Mouse (Mus musculus) gastrocnemius, adult 8-10 months (tissue): ENCODE data around the gene Map3k20. TPM values are rescaled to one million over a fixed set of nuclear protein-coding genes. Genes with fewer than 3 reads are reported as not detected.

Source experiments
- DNase-seq, 2 experiments: peaks; one replicate each; pipeline ENCODE4 v3.0.0; 2022; ENCODE audit warnings: low spot score in 2 of 2
- total RNA-seq, 4 experiments: library from RNA; stranded (reverse); gene quantifications; 2 replicates each; pipeline ENCODE4 v1.2.4; 2022

Gene Map3k20
- total RNA-seq, 4 experiments from 2014 or later = 348 to 422 (median 393) TPM

DNA sequence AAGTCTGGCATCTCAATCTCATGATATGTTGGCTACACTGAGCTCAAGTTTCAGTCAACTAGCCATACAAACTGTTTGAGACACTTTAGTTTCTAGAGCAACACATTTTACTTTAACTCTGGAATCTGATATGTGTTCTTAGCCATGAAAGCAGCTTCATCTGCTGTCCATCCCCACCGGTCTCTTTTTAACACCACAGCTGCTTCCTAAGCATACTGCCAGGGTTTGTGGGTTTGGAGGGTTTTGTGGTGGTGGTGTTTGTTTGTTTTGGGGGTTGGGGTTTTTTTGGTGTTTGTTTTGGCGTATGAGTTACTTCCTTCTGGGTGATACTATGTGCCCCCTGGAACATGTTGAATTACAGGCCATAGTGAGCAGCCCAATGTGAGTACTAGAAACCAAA is 35.2 kb downstream of the Map3k20 start:
- DNase-seq = no peak

DNA sequence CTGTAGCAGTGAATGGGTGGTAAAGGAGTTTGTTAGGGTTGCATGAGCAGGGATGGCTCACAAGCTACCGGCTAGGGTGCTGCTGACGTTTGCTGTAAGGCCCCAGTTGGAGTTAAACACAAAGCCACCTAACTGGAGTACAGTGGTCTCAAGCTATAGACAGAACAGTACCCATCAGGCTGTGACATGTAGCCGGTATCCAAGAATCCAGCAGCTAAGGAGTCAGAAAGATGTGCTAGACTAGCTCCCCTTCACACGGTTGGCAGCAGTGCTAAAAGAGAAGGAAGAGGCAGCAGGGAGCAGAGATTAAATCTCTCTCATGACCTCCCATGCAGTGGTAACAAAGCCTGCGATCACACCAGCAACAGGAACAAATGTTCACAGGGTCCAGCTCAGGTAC is 36.2 kb downstream of the Map3k20 start:
- no peak for DNase-seq

DNA sequence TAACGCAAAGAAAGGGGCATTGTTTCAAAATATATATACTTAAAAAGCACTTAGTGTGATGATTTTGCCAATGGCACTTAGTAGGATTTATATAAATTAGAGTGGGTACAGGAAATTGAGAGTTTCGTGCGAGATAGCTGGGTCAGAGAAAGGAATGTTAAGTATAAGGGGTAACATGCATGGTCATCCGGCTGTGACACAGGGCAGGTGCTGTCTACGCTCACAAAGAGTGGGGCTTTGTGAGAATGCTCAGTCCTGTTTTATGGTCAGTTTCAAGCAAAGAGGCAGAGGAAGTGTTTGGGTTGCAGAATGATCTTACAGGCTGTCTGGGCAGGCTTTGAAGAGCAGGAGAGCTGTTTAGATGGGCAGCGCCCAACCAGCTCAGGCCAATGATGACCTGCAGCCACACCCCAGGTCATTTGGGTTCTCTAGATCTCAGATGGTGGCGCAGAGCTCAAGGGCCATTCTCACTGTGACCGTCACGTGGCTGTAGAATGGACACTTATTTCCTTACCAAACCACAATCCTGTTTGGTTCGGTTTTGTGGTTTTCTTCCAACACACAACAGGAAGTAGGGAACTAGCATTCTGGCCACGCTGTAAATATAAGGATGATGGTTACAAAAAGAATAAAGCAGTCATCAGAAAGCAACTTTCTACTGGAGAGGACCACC is 37.4 kb downstream of the Map3k20 start:
- no peak for DNase-seq

DNA sequence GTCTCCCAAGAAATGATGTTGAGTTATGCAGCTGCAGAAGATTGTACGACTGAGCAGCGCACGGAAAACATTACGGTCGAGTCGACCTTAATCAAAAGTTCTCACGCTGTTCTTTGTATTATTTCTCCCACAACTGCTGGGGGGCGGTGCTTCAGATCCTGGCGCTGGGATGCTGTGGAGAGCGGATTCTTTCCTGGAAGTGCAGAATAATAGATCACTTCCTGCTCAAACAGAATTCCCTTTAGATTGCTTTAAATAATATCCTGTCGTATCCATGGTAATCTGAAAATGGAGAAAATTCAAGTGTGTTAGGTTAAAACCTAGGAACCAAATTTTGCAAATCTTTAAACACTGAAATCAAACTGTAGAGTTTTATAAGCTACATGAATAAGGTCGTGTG is 39.0 kb downstream of the Map3k20 start:
- no peak for DNase-seq

DNA sequence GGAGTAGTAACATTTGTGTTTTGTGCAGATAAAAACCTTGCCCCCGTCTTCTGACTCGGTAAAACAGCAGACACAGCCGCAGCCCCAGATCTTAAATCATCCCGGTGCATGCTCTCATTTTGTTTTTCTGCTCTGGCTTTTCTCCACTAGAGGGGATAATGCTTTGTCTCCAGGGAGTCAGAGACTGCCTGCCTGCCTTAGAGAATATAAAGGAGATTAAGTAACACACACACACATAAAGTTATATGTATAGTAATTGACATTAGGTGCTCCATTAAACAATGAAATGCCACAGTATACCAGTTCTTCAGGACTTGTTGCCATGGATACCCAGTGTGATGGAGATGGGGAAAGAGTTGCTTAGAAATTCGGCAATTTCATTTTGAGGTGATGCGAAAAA is 41.1 kb downstream of the Map3k20 start:
- no peak for DNase-seq

DNA sequence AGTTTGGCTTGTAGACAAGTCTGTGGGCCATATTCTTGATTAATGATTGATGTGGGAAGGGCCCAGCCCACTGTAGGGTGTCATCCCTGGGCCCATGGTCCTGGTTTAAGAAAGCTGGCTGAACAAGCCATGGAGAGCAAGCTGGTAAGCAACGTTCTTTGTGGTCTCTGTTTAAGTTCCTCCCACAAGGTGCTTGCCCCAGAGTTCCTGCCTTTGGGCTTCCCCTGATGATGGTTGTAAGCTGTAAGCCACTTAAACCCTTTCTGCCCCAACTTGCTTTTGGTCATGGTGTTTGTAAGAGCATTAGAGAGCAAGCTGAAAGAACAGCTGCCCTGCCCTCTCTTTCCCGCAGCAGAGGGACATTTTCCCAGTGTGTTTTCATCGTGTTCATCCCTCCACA is 43.0 kb downstream of the Map3k20 start:
- no peak for DNase-seq

DNA sequence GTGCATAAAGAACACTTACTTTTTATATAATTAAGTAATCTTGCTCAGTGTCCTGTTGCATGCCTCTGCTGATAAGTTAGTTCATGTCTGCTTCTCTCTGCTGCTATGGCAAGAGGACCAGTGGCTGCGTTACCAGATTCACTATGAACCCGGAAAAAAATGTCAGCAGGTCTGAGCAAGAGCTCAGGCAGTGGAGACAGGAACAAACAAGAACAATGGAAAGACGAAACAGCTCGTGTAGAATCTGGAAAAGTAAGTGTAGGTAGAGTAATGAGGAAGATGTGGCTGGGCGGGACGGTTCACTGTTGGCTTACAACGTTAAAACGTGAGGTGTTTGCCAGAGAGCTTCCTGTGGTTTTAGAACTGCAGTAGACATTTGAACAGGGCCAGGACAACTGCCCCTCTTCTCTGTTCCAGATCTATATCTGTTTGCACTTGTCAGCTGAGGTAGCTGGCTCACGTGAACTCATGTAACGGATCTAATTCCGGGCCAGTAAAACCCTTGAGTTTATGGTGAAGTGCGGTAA is 45.6 kb downstream of the Map3k20 start:
- DNase-seq = no peak

DNA sequence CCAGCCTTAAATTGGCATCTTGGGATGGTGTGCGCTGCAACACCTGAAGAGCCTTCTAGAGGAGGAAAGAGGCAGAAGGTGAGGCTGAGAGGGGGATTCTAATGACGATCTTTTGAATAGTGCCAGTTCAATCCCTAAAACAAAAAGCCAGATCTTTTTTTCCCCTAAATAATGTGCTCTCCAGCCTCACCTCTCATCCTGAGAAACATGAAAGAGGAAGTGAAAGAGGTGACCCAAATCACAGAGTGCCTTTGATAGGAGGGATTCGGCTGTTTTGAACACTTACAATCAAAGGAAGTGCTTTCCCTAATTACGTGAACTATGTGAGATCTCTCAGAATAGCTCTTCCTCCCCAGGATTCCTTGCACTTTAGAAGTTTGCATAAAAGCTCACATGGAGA is 46.6 kb downstream of the Map3k20 start:
- no peak for DNase-seq

DNA sequence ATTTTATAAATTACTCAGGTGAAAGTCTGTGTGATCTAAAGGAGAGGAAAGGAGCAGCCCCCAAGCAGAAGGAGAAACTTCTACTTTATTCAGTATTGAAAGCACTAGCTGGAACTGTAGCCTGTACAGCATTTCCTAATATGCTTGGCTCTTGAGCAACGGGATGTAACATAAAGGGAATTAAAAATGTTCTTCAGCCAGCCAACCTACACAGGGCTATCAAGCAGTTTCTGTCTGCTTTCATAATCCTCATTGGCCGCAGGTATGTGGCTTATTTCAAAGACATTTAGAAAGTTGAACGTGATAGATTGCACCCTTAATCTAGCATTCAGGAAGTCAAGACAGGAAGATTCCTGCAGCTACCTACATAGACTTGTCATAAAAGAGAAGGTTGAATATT is 47.8 kb downstream of the Map3k20 start:
- no peak for DNase-seq

DNA sequence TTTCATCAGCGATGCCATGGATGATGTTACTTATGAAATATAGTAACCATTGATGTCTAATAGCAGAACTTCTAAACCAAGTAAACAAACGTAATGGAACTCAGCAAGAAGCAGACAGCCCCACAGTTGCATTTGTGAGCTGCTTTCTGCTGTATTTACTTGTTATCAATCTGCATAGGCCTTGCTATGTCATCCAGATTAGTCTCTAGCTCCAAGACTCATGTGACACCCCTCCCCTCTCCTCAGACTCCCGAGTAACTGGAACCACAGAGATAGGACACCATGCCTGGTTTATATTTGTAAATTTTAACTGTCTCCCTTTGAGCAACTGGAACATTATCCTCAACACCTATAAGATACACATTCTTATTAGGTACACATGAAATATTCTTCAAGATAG is 51.4 kb downstream of the Map3k20 start:
- DNase-seq = no peak

DNA sequence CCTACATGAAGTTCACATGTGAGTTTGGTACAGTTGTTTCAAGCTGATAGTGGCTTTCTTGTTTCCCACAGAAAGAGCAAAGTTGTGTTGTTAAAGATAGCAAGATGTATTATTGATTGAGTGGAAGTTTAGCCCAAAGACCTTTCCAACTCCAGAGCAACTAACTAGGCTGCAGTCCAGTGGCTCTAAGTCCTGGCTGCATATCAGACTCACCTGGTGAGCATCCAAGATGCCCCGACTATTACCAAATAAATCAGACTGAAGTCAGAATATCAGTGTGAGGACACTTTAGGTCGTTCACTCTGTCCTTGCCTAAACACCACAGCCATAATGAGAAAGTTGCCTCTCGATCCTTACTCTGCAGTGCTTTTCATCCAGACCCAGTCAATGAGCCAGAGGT is 59.8 kb downstream of the Map3k20 start:
- DNase-seq = no peak

DNA sequence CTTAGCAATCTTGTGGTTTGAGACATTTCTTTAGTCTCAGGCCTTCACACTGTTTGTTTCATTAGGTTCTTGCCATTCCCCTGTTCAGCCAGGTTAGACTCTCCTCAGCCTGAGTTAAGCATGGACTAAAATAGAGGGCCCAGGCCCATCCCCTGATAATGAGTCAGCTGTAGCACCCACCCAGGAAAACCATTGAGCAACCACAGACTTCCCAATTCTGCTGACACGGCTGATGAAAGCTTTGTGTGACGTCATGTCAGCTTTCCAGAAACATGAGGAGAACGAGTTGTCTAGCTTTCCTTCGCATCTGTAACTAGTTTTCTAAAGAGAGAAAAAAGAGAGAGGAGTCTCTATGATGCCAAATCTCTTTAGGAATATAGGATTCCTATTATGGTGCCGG is 65.9 kb downstream of the Map3k20 start:
- no peak for DNase-seq

DNA sequence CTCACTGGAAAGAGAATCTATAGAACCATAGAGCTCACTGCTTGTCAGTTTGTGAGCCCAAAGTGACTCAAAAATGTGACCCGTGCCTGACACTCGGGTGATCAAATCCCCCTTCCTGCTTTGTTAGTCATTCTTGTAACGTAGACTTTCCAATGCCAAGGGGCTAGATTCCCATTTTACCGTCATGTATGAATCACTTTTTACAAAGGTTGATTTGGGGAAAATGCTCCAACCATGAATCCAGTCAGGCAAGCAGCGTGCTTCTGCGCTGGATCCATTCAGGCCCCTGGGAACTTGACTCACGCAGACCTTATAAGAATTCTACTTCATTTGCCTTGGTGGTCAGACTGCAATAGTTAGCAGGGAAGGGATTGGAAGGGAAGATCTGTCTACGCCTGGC is 66.3 kb downstream of the Map3k20 start:
- no peak for DNase-seq

DNA sequence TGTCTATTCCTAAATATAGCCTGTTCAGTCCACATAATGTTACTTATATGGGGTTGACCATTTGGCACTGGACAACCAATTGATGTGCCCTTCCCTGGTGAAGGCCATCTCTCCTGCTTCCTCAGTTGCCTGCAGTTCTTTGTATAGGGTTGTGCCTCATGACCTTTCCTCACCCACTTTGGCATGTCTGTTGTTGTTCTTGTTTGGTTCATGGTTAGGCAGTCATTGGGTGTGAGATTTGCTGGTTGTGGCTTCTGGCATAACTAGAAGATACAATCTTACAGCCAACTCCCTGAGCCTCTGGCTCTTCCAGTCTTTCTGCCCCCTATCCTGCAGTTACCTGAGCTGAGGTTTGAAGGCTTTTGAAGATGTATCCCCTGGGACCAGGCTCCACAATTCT is 67.3 kb downstream of the Map3k20 start:
- no peak for DNase-seq

DNA sequence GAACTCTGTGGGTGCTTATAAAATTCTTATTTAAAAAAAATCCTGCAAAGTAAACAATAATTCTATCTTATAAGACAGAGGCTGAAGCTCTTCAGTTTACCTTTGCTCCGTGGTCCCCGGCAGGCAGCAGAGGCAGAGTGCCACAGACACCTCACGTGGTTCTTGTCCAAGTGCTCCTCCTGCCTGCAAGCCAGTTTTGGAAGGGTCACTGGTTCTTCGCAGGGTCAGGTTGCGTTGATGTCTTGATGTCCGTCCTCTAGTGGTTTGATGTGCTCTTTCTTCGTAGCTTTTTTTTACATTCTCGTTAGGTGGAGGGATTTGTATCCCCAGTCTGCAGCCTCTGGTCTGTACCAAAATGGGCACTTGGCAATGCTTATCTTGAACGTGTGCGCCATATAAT is 71.0 kb downstream of the Map3k20 start:
- DNase-seq = peak in 1 of 2 experiments; percentile 34

DNA sequence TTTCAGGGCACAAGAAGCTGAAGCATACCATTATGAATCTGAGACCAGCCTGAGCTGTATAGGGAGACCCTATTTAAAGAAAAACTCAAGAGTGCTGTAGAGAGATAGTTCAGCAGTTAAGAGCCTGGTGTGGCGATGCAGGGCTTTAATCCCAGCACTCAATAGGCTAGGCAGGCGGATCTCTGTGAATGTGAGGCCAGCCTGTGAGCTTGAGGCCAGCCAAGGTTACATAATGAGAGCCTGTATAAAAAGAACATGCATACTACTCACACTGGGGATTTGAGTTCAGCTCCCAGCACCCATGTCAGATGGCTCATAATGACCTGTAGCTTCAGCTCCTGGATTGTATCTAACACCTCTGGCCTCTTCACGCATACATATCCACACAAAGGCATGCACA is 76.1 kb downstream of the Map3k20 start:
- DNase-seq = peak in 1 of 2 experiments; percentile 31

DNA sequence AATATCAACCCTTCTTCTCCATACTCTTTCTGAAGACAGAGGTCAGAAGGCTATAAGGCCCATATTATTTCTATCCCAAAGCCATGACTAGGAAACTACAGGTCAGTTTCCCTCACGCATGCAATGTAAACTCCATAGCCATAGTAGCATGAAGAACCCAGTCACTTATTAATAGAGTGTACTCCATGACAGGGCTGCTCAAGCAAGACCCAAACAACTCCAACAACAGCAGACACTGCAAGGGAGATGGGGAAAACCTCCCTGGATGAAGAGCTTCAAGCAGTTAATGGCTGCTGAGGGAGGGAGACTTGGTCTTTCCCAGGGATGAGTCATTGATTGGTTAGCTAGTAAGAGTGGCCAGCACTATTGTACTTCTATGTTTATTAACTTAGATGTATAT is 78.0 kb downstream of the Map3k20 start:
- no peak for DNase-seq

DNA sequence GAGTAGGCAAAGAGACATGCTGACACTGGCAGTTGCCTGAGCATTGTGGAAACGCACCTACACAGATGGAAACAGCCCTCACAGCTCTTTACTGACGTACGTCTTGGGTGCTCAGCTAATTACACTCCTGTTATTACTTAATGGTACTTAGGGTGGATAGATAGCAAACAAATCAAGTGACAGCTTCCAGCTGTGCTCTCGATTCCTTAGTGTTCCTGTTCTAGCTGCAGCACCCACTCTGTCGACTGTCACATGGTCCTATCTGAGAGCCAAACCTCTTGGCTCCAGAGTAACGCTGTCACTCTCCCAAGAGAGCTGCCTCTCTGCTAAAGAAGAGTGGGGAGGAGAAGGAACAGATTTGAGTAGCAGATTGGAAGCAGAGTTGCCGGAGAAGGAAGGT is 80.5 kb downstream of the Map3k20 start:
- peak; percentile 44 to 51 for DNase-seq

DNA sequence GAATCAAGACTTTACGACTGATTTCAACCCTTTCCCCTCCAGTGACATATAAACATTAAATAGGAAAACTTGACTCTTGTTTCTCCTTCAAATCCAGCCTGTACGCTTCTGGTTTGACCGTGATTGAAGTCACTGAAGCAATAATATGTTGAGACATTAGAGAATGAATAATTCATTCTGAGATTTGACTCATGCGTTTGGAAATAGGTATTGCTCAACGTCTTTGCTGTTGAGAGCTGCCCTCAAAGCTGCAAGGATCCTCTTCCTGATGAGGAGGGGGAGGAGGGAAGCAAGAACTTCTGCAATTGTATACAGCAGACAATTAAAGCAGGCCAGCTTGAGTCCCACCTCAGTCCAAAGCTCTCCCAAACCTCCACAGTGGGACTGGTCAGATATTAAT is 81.1 kb downstream of the Map3k20 start:
- no peak for DNase-seq

DNA sequence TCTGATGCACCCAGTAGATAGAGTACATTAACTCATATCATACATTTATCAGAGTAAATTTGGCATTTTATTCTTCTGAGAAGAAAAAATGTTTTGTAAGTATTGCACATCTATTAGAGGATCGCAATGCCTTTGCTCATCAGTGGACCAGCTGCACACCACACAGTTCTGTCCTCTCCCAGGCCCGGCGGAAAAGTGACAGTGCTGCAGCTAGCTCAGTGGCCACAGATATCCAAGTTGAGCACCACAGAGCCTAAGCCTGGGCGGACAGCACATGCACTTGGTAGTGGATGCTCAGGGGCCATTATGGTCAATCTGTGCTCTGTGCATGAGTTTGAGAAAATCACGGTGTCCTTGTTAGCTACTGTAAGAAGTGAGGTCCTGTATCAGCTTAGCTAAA is 82.4 kb downstream of the Map3k20 start:
- DNase-seq = no peak

DNA sequence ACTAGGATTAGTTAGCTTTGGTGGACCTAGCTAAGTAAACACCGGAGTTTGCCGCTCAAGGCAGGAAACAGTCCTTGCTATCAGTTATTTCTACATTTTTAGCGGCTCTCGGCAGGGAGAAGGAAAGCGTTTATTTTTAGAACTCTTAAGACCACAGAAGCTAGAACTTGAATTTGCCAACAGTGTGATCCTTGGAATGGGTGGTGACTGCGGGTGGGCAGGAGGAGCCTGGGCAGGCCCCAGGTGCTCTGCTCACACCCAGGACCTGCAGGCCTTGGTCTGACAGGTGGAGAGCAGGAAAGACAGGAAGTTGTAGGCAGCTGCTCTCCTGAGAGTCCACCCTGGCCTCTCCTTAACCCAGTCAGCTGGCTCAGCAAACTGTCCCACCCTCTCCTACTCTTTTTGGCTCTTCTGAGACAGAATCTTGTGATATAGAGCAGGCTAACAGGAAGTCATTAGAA is 83.7 kb downstream of the Map3k20 start:
- DNase-seq = no peak

DNA sequence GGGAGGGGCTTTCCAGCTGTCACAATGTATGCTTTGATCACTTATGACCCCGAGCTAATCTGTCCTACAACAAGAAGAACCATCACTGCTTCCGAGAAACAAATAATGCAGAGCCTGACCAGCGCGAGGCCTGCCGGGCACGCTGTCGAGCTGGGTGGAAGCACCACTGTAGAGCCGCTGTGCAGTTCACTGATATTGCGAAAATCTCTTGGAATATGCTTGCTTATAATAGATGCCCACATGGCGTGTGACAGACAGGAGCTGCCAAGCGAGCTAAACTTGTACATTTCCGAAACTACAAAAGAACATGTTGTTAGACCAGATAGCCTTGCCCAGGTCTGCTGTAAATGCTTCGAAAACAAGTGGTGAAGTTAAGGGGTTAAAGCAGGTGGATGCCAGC is 86.7 kb downstream of the Map3k20 start:
- no peak for DNase-seq

DNA sequence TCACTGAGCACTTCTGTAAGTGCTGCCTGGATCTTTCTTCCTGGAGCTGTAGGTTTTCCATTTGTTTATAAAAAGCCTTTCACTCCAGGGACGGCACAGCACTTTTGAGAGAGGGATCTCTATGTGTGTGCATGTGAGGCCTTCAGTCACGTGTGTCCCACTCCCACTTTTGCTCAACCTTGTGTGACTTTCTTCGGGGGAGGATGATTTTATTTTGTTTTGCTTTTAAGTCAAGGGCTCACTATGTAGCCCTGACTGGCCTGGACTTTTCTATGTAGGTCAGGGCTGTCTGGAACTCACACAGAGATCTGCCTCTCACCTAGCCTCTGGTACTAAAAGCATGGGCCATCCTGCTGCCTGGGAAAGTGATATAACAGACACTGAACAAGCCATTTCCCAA is 88.6 kb downstream of the Map3k20 start:
- DNase-seq = no peak

DNA sequence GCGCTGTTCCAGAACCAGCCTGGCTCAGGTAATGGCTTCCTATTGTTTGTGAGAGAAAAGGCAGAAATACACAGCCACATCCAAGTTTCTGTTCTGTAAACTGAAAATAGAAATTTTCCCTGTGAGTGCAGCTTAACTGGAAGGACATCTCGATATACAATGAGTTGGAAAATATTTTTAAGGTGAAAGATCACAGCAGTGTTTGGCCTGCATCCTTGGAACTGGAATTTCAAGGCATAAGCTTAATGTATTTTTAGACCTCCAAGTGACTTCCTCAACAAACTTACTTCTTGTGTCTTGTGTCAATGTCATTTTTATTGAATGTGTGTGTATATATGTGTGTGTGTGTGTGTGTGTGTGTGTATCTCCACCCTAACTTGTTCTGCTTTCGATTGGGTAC is 90.4 kb downstream of the Map3k20 start:
- no peak for DNase-seq
